Mouse (Mus musculus): ENCODE data around the gene Itih2.

Gene Itih2

GRCm38 (mm10) chr2:10131296-10131695 is at the start of gene Itih2:
TSS of gene Itih2 (minus strand) at chr2:10131396.
- DNase-seq (ENCODE audit: low read depth, low spot score), result no peak

DNA sequence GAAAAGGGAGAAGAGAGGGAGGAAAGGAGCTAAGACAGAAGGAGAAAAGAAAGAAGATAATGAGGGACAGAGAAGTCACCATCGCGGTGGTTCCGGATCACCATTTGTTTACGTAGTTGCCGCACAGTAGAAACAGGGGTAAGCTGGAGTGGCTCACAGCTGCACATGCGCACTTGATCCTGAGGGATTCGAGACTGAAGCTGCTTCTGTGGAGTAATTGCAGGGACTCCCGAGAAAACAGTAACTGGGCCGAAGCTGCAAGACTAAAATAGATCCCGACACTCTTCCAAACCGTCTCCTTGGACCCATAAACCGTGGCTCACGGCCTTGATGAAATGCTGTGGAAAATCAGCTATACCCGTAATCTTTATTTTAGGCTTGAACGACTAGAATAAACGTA is 38.8 kb upstream of the Itih2 start:
- no peak for DNase-seq (ENCODE audit: low read depth, low spot score)

- DNase-seq (ENCODE audit: low read depth, low spot score), result no peak
Observed at GRCm38 (mm10) chr2:10168016-10168415, 36.8 kb upstream of the Itih2 start.

- no peak for DNase-seq (ENCODE audit: low read depth, low spot score)
Observed at GRCm38 (mm10) chr2:10167283-10167682, 36.1 kb upstream of the Itih2 start.

DNA sequence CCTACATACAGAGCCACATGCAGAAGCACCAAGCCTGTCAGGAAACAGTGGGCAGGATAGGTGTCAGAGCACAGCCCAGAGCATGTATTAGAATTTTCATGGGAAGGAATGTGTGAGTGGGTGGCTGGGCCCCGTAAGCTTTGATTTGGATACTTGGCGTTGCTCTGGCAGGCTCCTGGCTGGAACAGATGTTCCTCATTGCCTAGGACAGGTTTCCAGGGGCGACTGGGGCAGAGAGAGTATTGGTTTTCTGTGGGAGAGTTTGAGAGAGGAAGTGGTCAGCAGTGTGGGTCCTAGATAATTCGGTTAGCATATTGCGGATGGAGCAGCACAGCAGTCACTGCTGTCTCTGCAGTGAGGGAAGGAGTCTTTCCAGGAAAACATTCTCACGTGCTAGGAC is 35.4 kb upstream of the Itih2 start:
- no peak for DNase-seq (ENCODE audit: low read depth, low spot score)

GRCm38 (mm10) chr2:10162011-10162410 is 30.8 kb upstream of the Itih2 start:
- DNase-seq (ENCODE audit: low read depth, low spot score), result no peak

- no peak for DNase-seq (ENCODE audit: low read depth, low spot score)
Observed at GRCm38 (mm10) chr2:10157184-10157583, 26.0 kb upstream of the Itih2 start.

- no peak for DNase-seq (ENCODE audit: low read depth, low spot score)
Observed at GRCm38 (mm10) chr2:10153201-10154075, 22.2 kb upstream of the Itih2 start, which contains the start of gene Itih5. TSS of gene Itih5 (plus strand) at chr2:10153571.

DNA sequence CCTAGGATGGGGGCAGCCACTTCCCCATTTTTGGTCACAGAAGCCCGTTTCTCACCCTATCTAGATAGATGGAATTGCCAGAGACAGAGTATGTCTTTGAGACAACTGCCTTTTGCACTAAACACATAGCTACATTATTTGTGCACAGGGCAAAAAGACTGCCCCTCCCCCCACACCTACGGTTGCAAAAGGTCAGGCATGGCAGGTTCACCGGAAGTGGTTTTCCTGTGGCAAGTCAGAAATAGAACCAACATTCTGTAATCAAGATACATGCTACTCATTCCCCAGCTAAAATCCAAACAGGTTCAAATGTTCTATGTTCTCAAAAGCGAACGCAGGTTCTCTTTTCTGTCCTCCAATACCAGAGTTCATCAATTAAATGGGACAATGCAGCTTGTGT is 21.4 kb upstream of the Itih2 start:
- DNase-seq (ENCODE audit: low read depth, low spot score), result no peak

DNA sequence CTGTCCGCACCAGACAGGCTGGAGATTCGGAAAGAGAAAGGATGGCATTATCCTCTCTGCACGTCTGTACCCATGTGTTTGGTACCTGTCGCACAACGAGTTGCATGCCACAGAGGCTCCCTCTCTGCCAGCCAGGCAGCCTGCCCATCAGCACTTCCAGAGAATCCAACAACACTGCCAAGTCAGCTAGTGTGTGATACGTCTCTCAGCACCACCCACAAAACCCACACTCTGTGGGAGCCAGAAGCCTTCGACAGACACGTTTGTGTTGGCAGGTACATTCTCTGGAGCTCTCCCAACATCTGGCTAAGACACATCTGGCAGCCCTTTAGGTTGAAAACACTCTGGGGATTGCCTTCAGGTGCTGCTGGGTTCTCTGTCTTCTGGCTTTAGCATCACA is 16.0 kb upstream of the Itih2 start:
- no peak for DNase-seq (ENCODE audit: low read depth, low spot score)

- no peak for DNase-seq (ENCODE audit: low read depth, low spot score)
Observed at GRCm38 (mm10) chr2:10145514-10145913, 14.3 kb upstream of the Itih2 start.

- DNase-seq (ENCODE audit: low read depth, low spot score), result peak; percentile 30
Observed at GRCm38 (mm10) chr2:10142472-10143454, 11.6 kb upstream of the Itih2 start.

GRCm38 (mm10) chr2:10140456-10140855 is 9.3 kb upstream of the Itih2 start:
- DNase-seq (ENCODE audit: low read depth, low spot score), result no peak

DNA sequence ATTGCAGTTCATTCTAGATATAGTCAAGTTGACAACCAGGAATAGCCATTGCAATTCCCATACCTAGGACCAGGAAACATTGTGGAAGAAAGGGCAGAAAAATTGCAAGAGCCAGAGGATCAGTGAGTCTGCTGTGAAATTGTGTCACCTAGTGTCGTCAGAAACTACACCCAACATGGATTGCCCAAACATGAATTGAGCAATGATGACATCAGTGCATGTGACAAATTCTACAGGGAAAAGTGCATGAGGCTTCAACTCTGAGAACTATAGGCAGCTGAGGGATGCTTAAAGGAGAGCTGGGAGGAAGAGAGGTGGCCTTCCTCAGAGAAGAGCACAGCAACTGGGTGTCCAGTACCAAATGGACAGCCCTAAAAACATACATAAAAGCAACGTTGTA is 6.1 kb upstream of the Itih2 start:
- no peak for DNase-seq (ENCODE audit: low read depth, low spot score)

GRCm38 (mm10) chr2:10133941-10134340 is 2.7 kb upstream of the Itih2 start:
- no peak for DNase-seq (ENCODE audit: low read depth, low spot score)

DNA sequence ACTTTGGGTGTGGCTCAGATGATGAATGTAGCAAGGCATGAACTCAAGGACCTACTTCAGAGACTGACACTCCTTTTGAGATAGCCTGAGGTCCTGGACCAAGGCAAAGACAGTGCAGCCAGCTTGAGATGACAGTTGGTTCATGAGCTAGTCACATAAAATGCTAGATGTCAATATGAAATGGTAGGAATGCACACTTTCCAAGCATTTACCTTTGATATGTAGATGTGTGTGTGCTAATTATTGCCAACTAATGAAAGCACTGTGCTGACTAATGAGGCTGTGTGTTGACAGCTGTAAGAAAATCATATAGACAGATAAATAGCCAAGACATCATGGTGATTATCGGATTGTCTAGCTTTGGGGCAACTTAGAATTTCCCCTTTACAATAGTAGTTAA is 932 bp upstream of the Itih2 start:
- DNase-seq (ENCODE audit: low read depth, low spot score), result no peak

GRCm38 (mm10) chr2:10130341-10130990 is 730 bp downstream of the Itih2 start:
- no peak for DNase-seq (ENCODE audit: low read depth, low spot score)

DNA sequence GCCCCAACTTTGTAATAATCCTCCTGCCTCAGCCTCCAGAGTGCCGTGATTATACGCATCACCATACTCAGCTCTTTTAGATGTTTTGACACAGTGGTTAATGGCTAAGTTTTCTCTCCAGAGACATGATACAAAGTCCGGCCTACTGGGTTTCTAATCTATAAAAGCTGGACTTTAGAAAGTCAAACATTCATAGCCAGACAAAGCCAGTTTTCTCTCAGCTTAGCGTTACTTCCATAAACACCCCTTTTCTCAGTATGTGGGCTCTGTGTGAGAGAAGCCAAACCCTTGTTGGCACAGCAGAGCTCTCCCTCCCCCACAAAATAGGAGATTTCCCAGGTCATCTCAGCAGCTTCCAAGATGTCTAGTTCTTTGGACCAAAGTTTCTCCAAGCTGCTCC is 2.6 kb downstream of the Itih2 start:
- no peak for DNase-seq (ENCODE audit: low read depth, low spot score)

DNA sequence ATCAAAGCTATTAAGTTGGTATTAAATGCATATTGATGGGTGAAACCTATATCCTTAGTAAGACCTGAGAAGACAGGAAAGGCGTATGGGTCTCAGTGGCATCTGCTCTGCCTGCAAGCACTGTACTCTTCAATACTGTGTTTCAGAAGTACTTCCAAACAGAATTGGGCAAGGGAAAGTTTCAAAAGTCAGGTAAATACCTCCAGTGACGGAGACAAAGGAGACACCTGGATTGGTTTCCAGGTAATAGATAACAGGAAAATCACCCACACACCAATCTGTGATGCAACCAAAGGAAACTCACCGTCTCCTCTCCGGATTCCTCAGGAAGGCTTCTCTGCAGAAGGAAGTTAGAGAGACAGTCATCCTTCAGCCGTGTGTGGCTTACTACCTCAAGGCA is 3.7 kb downstream of the Itih2 start:
- no peak for DNase-seq (ENCODE audit: low read depth, low spot score)

DNA sequence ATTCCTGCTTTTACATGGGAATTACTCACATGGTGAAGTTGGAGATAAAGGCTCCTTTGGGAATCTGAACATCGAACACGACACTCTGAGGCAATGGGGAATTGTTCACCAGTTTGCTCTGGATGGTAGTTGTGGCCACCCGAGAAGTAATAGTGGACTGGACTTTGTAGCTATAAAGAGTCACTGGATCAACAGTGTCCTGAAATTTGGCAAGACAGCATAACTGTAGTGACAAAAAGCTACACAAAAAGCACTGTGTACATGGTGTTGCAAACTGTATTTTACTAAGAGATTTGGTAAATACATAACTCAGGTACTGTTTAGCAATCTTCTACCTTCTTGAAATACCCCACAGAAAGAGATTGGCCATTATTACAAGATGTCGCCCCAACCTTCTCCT is 5.1 kb downstream of the Itih2 start:
- no peak for DNase-seq (ENCODE audit: low read depth, low spot score)

DNA sequence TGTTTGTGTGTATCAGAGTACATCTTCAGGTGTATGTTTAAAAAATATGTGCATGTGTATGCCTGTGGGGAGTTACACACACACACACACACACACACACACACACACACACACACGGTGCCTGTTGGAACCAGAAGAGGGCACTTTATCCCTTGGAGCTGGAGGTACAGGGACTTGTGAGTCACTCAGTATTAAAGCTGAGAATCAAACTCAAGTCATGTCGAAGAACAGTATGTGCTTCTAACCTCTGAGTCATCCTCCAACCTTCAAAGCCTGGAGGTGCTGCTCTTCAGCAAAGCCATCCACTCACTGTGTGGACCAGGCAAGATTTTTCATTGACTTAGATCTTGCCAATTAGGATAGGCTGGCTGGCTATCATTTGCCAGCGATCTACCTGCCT is 9.4 kb downstream of the Itih2 start:
- DNase-seq (ENCODE audit: low read depth, low spot score), result no peak

DNA sequence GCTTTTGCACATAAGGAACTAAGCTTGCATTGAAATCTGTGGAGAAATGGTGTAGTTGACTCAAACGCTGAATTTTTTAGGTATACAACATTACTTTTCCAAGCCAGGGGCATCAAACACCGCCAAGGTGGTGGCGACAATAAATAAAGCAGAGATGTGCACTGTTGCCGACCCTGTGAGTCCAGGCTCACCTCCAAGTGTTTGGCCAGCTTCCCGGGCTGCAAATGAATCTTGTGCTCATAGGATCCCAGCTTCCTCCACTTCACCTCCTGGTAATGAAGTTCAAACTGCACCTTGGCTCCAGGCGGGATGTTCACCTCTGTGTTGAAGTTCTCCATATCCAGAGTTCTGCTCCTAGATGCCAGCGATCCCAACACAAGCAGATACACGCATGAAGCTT is 11.9 kb downstream of the Itih2 start:
- DNase-seq (ENCODE audit: low read depth, low spot score), result no peak

All from retina, adult 2 months (tissue).